Mouse (Mus musculus) midbrain, embryonic 13.5 days (tissue): ENCODE data around the gene Cwc25. TPM values are rescaled to one million over a fixed set of nuclear protein-coding genes. Genes with fewer than 3 reads are reported as not detected.
"Not testable (repeated sequence)": the region's sequence is repeated elsewhere in the genome, so short reads cannot be mapped to it uniquely, and the experiment has no call there.

Experiments used
- ATAC-seq: fragments of 200-750 bp; cut with Nextera tagmentation; 2 replicates; pipeline ENCODE4 v1.8.0; 2017; ENCODE audit warnings: mild to moderate bottlenecking, moderate TSS enrichment, moderate library complexity
- H3K27ac ChIP-seq: fragments of 300-500 bp; sonication (generic); 2 replicates; pipeline ENCODE4 v1.5.1; 2015; ENCODE audit warnings: inconsistent platforms, mild to moderate bottlenecking, moderate library complexity
- H3K27me3 ChIP-seq: fragments of 300-500 bp; sonication (generic); 2 replicates; pipeline ENCODE4 v1.6.1; 2015; ENCODE audit warnings: mild to moderate bottlenecking, inconsistent platforms
- H3K36me3 ChIP-seq: fragments of 300-500 bp; sonication (generic); 2 replicates; pipeline ENCODE4 v1.6.1; 2015; ENCODE audit warnings: mild to moderate bottlenecking, inconsistent platforms
- H3K4me1 ChIP-seq: fragments of 300-500 bp; sonication (generic); replicated peaks from 2 replicates; pipeline ENCODE4 v1.6.1; 2015; ENCODE audit warnings: inconsistent platforms
- H3K4me2 ChIP-seq: fragments of 300-500 bp; sonication (generic); replicated peaks from 2 replicates; pipeline ENCODE4 v1.6.1; 2015; ENCODE audit warnings: moderate library complexity, mild to moderate bottlenecking, inconsistent platforms
- H3K4me3 ChIP-seq: fragments of 300-500 bp; sonication (generic); replicated peaks from 2 replicates; pipeline ENCODE4 v1.5.1; 2015; ENCODE audit warnings: mild to moderate bottlenecking, inconsistent platforms
- H3K9ac ChIP-seq: fragments of 300-500 bp; sonication (generic); replicated peaks from 2 replicates; pipeline ENCODE4 v1.6.1; 2015; ENCODE audit warnings: mild to moderate bottlenecking, inconsistent platforms
- H3K9me3 ChIP-seq: fragments of 300-500 bp; sonication (generic); 2 replicates; pipeline ENCODE4 v1.6.1; 2016; ENCODE audit warnings: mild to moderate bottlenecking, inconsistent platforms
- WGBS: fragments of 180-500 bp; shearing (Covaris S2); methylation state at CpG from one replicate; pipeline ENCODE4 v1.1.7; 2015; 5-methylcytosine and 5-hydroxymethylcytosine counted together
- polyA plus RNA-seq: library from polyadenylated mRNA; unstranded; fragments of >200 nt; fragmentation: Nextera tagmentation; extraction: Ambion mirVana; gene quantifications from 2 replicates; pipeline ENCODE4 v1.2.1, GENCODE M21; 2015

Cwc25 gene
- polyA plus RNA-seq, 1 experiment from 2014 or later: 19.0 TPM

DNA sequence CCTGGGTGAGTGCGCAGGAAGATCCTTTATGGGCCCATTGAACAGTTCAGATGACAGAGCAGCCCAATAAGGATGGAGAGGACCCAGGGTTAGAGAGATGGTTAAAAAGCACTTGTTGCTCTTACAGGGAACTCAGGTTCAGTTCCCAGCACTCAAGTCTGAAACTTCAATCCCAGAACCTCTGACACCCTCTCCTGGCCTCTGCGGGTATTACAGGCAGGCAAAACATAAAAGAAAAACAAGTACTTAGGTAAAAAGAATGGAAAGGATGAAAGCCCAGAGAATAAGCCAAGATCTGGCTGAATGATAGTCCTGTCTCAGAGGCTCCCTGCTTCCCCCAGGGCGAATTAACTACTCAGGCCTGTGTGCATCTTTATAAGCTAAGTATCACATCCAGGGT is 27.2 kb downstream of the Cwc25 start:
- no peak overlapping the region for H3K4me3 ChIP-seq
- no peak overlapping the region for H3K27ac ChIP-seq
- H3K9me3 ChIP-seq: no peaks in the 10 kb centered on the region
- no peaks in the 10 kb centered on the region for H3K27me3 ChIP-seq
- H3K9ac ChIP-seq: no peak overlapping the region
- WGBS: 88% methylated on average over 3 of the region's 3 CpGs
- no peak overlapping the region for H3K4me2 ChIP-seq
- no peaks in the 10 kb centered on the region for H3K36me3 ChIP-seq
- no peak for ATAC-seq
- H3K4me1 ChIP-seq: peaks cover 35% of the 10 kb centered on the region

DNA sequence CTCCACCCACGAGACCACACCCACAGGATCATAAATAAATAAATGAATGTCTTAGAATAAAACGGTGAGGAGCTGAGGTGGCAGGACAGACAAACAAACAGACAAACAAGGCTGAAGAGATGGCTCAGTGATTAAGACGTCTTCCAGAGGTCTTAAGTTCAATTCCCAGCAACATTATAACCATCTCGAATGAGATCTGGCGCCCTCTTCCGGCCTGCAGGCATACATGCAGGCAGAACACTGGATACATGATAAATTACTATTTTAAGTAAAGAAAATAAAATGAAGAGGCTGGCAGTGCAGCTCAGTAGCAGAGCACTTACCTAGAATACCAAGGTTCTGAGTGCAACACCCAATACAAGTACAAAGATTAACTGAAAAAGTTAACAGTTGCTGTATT is 27.7 kb downstream of the Cwc25 start:
- Histone ChIP-seq H3K9me3 (no peaks in the 10 kb centered on the region), H3K9ac (no peak overlapping the region), H3K4me2 (no peak overlapping the region), H3K4me1 (peaks cover 36% of the 10 kb centered on the region), H3K27ac (no peak overlapping the region), H3K27me3 (no peaks in the 10 kb centered on the region), H3K36me3 (no peaks in the 10 kb centered on the region), H3K4me3 (no peak overlapping the region)
- ATAC-seq: no peak
- WGBS: 64% methylated on average over 6 of the region's 6 CpGs

DNA sequence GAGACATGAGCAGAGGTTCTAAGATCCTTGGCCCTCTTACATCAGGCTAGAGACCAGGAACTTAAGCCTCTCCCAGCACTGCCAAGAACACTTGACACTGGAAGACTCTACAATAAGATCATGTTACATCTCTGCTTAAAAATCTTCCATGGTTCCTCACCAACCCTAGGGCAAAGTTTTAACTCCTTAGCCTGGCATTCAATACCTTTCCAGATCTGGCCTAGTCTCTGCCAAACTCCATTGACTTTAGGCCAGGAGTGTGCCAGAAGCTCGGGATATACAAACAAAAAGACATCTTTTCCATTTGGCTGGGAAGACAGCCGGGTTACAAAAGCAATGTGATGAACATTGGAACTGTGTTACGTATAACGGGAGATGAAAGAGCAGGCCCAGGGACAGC is 28.8 kb downstream of the Cwc25 start:
- Histone ChIP-seq H3K9ac (no peak overlapping the region), H3K27ac (no peak overlapping the region), H3K4me2 (no peak overlapping the region), H3K36me3 (no peaks in the 10 kb centered on the region), H3K4me1 (peaks cover 25% of the 10 kb centered on the region), H3K9me3 (no peaks in the 10 kb centered on the region), H3K4me3 (no peak overlapping the region), H3K27me3 (no peaks in the 10 kb centered on the region)
- WGBS: 80% methylated on average over 4 of the region's 4 CpGs
- ATAC-seq: no peak

DNA sequence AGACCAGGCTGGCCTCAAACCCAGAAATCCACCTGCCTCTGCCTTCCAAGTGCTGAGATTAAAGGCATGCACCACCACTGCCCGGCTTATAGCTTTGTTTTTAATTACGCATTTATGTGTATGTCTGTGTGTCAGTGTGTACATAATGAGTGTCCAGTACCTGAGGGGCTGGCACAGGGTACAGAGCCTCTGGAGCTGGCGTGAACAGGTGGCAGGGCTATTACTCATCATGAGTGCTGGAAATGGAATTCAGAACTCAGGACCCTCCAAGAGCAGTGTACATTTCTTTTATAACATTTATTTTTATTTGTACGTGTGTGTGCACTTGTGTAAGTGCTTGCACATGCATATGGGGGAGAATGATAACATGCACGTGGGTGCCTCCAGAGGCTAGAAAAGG is 29.7 kb downstream of the Cwc25 start:
- Histone ChIP-seq H3K36me3 (peaks cover 8% of the 10 kb centered on the region), H3K4me3 (no peak overlapping the region), H3K4me1 (peaks cover 16% of the 10 kb centered on the region), H3K27me3 (no peaks in the 10 kb centered on the region), H3K27ac (no peak overlapping the region), H3K4me2 (no peak overlapping the region), H3K9ac (no peak overlapping the region), H3K9me3 (no peaks in the 10 kb centered on the region)
- ATAC-seq: no peak
- WGBS: 91% methylated on average over 5 of the region's 5 CpGs

DNA sequence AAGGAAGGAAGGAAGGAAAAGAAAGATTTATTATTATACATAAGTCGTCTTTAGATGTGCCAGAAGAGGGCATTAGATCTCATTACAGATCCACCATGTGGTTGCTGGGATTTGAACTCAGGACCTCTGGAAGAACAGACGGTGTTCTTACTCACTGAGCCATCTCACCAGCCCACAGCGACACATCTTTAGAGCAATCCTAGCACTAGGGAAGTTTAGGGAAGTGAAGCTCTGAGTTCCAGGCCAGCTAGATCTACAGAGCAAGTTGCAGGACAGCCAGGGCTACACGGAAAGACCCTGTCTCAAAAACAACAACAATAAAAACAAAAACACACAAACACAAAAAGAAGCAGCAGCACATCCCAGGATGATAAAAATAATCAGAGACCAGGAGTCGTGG is 31.5 kb downstream of the Cwc25 start:
- H3K9me3 ChIP-seq, H3K4me3 ChIP-seq, H3K27ac ChIP-seq, H3K4me2 ChIP-seq, H3K27me3 ChIP-seq, ATAC-seq, H3K9ac ChIP-seq, H3K4me1 ChIP-seq: not testable (repeated sequence)
- 92% methylated on average over 5 of the region's 5 CpGs for WGBS
- H3K36me3 ChIP-seq: peaks cover 23% of the 10 kb centered on the region

DNA sequence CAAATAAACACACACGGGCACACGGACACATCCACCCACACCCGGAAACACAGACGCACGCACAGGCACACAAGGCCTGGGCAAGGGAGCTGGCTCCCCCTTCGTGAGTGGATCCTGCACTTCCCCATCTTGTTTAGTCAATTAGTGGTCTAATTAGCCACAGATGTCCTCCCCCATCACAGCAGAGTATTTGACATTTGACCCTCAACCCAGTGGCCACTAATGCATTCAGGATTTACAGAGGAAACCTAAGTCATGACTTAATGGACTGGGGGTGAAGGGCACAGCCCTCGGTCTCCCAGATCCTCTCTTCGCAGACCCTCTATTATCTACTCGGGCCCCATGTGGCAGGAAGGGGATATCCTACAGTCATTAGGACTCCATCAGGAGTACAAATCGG is 32.7 kb downstream of the Cwc25 start:
- peaks cover 34% of the 10 kb centered on the region for H3K36me3 ChIP-seq
- 62% methylated on average over 10 of the region's 10 CpGs for WGBS
- H3K9me3 ChIP-seq: no peaks in the 10 kb centered on the region
- H3K27me3 ChIP-seq: no peaks in the 10 kb centered on the region
- no peak overlapping the region for H3K4me3 ChIP-seq
- H3K27ac ChIP-seq: no peak overlapping the region
- H3K4me1 ChIP-seq: 0 out of 2 replicates have a peak, but pooled peaks cover 3% of the 10 kb centered on the region
- no peak for ATAC-seq
- H3K4me2 ChIP-seq: no peak overlapping the region
- H3K9ac ChIP-seq: no peak overlapping the region

DNA sequence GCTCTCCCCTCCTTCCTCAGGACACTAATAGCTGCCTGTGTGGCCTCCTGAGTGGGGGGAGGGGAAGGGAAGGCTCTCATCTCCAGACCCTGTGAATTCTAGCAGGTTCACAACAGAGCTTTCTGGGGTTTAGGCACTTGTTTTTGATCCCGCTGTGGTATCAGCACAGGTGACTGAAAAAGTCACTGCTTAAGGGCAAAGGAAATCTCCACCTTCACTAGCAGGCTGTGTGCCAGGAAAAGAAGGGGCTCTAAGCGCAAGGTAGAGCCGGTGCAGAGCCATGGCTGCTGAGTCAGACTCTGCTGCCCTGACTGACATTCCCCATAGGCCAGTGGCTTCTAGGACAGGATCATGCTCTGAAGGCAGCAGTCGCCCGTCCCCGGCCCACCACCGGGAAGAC is 37.6 kb downstream of the Cwc25 start:
- H3K9me3 ChIP-seq: no peaks in the 10 kb centered on the region
- no peak overlapping the region for H3K4me3 ChIP-seq
- no peak for ATAC-seq
- 92% methylated on average over 7 of the region's 7 CpGs for WGBS
- H3K27ac ChIP-seq: no peak overlapping the region
- H3K27me3 ChIP-seq: no peaks in the 10 kb centered on the region
- H3K9ac ChIP-seq: no peak overlapping the region
- H3K4me2 ChIP-seq: no peak overlapping the region
- no peaks in the 10 kb centered on the region for H3K4me1 ChIP-seq
- H3K36me3 ChIP-seq: peaks cover 84% of the 10 kb centered on the region

DNA sequence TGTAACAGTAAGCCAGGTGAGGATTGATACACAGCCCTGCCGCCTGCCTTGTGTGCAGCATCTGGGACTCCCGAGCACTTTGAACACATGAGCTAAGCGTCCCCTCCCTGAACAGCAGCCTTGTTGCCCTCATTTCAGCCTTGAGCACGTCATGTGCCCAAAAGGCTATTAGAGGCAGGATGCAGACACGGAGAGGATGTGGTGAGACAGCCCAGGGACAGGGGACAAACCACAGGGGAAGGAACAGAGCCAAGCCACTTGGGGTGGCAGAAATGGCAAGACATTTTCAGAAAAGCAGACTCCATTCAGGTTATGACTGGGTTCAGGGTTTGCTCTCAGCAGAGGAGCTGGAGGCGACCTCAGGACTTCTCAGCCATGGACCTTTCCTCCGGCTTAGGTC is 38.0 kb downstream of the Cwc25 start:
- Histone ChIP-seq H3K27ac (no peak overlapping the region), H3K9me3 (no peaks in the 10 kb centered on the region), H3K36me3 (peaks cover 88% of the 10 kb centered on the region), H3K4me2 (no peak overlapping the region), H3K9ac (no peak overlapping the region), H3K4me3 (no peak overlapping the region), H3K4me1 (no peaks in the 10 kb centered on the region), H3K27me3 (no peaks in the 10 kb centered on the region)
- 85% methylated on average over 7 of the region's 7 CpGs for WGBS
- ATAC-seq: no peak

DNA sequence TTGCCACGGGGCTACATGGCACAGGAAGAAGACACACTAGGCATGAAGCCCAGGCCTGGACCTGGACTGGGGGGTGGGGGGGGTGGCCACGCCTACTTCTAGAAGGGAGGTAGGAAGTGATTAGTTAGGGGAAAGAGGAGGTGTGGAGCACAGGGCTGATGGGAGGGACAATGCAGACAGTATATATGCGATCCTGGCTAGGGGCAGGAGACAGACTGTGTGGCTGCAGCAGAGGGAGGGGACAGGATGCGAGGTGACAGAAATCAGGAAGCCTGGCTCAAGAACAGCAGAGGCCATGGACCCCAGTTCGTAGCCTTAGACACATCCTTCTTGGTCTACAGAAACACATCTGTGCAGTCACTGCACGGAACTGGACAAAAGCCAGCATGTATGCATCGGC is 42.6 kb downstream of the Cwc25 start:
- no peak overlapping the region for H3K4me3 ChIP-seq
- no peak for ATAC-seq
- H3K9me3 ChIP-seq: 0 out of 2 replicates have a peak, but pooled peaks cover 4% of the 10 kb centered on the region
- H3K4me2 ChIP-seq: no peak overlapping the region
- H3K9ac ChIP-seq: no peak overlapping the region
- 91% methylated on average over 7 of the region's 7 CpGs for WGBS
- peaks cover 99% of the 10 kb centered on the region for H3K36me3 ChIP-seq
- no peak overlapping the region for H3K27ac ChIP-seq
- no peaks in the 10 kb centered on the region for H3K4me1 ChIP-seq
- H3K27me3 ChIP-seq: no peaks in the 10 kb centered on the region

DNA sequence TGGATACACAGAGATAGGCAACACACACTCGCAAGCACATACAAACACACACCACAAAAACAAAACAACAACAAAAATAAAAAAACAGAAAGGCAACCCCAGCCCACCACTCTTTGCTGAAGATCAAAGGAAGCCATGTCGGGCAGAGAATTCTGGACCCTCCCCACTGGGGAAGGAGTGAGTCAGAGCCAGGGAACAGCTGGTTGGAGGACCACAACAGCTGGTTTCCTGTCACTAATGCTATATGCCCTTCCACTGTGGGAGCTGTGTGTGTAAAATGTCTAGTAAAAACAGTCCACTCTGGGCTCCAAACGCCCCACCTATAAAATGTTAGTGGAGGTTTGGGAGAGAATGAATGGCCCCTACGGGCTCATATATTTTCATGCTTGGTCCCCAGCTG is 45.0 kb downstream of the Cwc25 start:
- WGBS: 96% methylated on average over 4 of the region's 4 CpGs
- H3K9me3 ChIP-seq: 0 out of 2 replicates have a peak, but pooled peaks cover 4% of the 10 kb centered on the region
- no peak overlapping the region for H3K4me2 ChIP-seq
- H3K9ac ChIP-seq: no peak overlapping the region
- no peak overlapping the region for H3K4me3 ChIP-seq
- H3K27ac ChIP-seq: no peak overlapping the region
- ATAC-seq: no peak
- H3K27me3 ChIP-seq: no peaks in the 10 kb centered on the region
- H3K4me1 ChIP-seq: no peaks in the 10 kb centered on the region
- H3K36me3 ChIP-seq: peaks cover 97% of the 10 kb centered on the region

DNA sequence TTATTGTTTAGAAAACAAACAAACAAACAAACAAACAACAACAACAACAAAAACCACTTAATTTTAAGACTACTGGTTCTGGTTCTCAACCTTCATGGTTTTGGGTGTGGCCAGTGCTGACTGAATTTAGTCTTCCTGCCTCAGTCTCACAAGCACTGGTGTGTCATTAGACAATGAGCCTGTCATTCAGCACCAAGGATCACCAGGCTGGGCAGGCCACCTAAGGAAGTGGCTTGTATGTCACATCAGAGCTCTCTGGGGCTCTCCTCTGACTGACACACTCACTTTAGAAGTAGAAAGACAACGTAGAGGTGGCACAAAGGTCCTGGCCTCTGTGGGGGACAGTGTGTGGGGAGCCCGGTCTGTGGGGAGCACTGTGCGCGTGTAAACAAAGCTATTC is 47.3 kb downstream of the Cwc25 start:
- Histone ChIP-seq H3K4me3 (no peak overlapping the region), H3K27me3 (no peaks in the 10 kb centered on the region), H3K4me2 (no peak overlapping the region), H3K36me3 (peaks cover 92% of the 10 kb centered on the region), H3K4me1 (no peaks in the 10 kb centered on the region), H3K27ac (no peak overlapping the region), H3K9me3 (0 out of 2 replicates have a peak, but pooled peaks cover 4% of the 10 kb centered on the region), H3K9ac (no peak overlapping the region)
- 93% methylated on average over 4 of the region's 4 CpGs for WGBS
- ATAC-seq: no peak

DNA sequence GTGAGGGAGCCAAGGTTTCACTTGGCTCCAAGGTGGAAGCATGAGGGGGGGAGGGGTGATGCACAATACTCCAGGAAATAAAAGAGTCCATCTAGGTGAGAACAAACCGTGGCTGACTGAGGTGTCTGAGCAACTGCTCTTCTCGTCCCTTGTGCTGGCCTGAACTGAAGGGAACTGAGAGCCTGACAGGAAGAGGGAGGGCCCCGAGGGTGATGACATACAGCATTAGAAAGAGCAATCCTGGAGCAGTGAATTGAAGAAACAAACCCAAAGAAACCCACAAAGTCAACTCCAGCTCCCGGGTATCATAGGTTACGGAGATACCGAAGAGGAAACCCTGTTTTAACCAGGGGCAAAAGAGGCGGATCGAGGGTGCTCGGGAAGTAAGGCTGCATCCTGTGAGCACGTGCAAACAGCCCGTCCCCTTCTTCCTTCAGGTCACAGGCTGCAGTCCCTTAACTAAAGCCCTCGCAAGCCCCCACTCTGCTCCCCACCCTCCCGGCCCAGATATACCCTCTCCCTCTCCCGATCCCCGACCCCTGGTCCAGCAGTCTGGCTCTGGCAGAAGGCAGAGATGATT is 48.0 kb downstream of the Cwc25 start:
- Histone ChIP-seq H3K27me3 (no peaks in the 10 kb centered on the region), H3K4me1 (no peaks in the 10 kb centered on the region), H3K36me3 (peaks cover 92% of the 10 kb centered on the region), H3K27ac (no peak overlapping the region), H3K9ac (no peak overlapping the region), H3K4me2 (no peak overlapping the region), H3K9me3 (0 out of 2 replicates have a peak, but pooled peaks cover 4% of the 10 kb centered on the region), H3K4me3 (no peak overlapping the region)
- ATAC-seq: no peak
- WGBS: 88% methylated on average over 15 of the region's 15 CpGs
